Mouse (Mus musculus) frontal cortex, postnatal 25 days (tissue): Measurements from ENCODE around the gene Crocc.

Experiments used
- DNase-seq, 2 experiments: peaks; one replicate each; pipeline ENCODE4 v3.0.0; 2022; ENCODE audit warnings: low spot score in 2 of 2

Gene Crocc

GRCm38 (mm10) chr4:140986711-140987395, 73.5 kb downstream of the Crocc start, which contains the start of gene Atp13a2:
TSS of gene Atp13a2 (plus strand) at chr4:140986873.
- DNase-seq = peak; percentile 85 to 88

GRCm38 (mm10) chr4:140986024-140986710, 74.2 kb downstream of the Crocc start:
- DNase-seq = no peak

- no peak for DNase-seq
These were observed 75.8 kb downstream of the Crocc start for GRCm38 (mm10) chr4:140984544-140984943.

- no peak for DNase-seq
These were observed 76.9 kb downstream of the Crocc start for GRCm38 (mm10) chr4:140983442-140983841.

- no peak for DNase-seq
These were observed 77.5 kb downstream of the Crocc start for GRCm38 (mm10) chr4:140982808-140983207.

- DNase-seq = no peak
These were observed 78.7 kb downstream of the Crocc start for GRCm38 (mm10) chr4:140981605-140982004.

- DNase-seq = no peak
These were observed 82.3 kb downstream of the Crocc start for GRCm38 (mm10) chr4:140977886-140978692.

- DNase-seq = no peak
These were observed 83.1 kb downstream of the Crocc start for GRCm38 (mm10) chr4:140977278-140977677.

GRCm38 (mm10) chr4:140975356-140975755, 85.0 kb downstream of the Crocc start:
- no peak for DNase-seq

GRCm38 (mm10) chr4:140974408-140974807, 85.9 kb downstream of the Crocc start:
- DNase-seq = no peak

GRCm38 (mm10) chr4:140971691-140972090, 88.7 kb downstream of the Crocc start:
- no peak for DNase-seq

- no peak for DNase-seq
These were observed 92.8 kb downstream of the Crocc start for GRCm38 (mm10) chr4:140967386-140968159.
